Mouse (Mus musculus): ENCODE results near the gene Utrn.

GRCm38 (mm10) chr10:12785299-12785698 is 83.9 kb downstream of the Utrn start:
- TF ChIP-seq CTCF (IDR thresholded peaks at IDR 0.05; ENCODE audit: low read depth) (no peak), EP300 (IDR thresholded peaks at IDR 0.05; ENCODE audit: low read depth) (no peak)
